Mouse (Mus musculus) layer of hippocampus, adult 8-10 months (tissue): ENCODE measurements around the gene Ccr1. TPM values are rescaled to one million over a fixed set of nuclear protein-coding genes. Genes with fewer than 3 reads are reported as not detected.

ENCODE experiments used
- DNase-seq, 2 experiments: peaks; one replicate each; pipeline ENCODE4 v3.0.0; 2022; ENCODE audit warnings: low spot score in 2 of 2
- total RNA-seq, 4 experiments: library from RNA; stranded (reverse); gene quantifications; 2 replicates each; pipeline ENCODE4 v1.2.4; 2022

Ccr1 gene
- total RNA-seq, 4 experiments from 2014 or later, result 0.11 to 0.16 (median 0.14) TPM

- DNase-seq, result no peak
Measured at GRCm38 (mm10) chr9:123928118-123928758, 40.3 kb downstream of the Ccr1 start.

DNA sequence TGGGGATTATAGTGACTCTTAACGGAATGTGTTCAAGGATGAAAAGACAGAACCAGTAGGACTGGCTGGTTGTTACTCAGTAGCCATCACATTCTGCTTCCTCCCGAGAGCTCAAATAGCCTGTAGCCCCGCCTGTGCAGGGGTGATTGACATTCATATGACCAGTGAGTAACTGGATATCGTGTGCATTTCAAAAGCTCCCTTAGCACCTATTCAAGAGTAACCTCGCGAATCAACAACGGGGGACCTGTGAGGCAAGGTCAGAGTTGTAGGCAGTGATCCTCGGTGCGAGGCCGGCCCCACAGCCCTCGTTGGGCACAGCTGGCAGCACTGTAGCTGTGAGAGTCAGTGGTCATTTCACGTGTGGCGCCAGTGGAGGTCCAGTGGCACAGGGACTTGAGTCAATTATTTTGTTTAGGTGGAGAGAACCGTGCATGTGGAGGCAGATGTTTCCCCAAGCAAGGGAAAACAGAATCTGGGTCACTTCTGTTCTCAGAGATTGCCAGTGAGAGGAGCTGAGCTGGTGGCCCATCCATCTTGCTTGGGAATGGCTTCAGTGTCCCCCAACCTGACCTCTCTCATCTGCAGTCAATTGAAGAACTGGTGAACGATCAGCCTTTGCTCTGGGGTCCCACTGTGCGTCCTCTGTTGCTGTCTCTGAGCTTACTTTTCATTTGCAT lies 41.1 kb downstream of the Ccr1 start:
- no peak for DNase-seq

GRCm38 (mm10) chr9:123926041-123926440 lies 42.5 kb downstream of the Ccr1 start:
- peak in 1 of 2 experiments; percentile 49 for DNase-seq

- peak; percentile 86 to 91 for DNase-seq
Measured at GRCm38 (mm10) chr9:123925101-123925946, 43.2 kb downstream of the Ccr1 start.

DNA sequence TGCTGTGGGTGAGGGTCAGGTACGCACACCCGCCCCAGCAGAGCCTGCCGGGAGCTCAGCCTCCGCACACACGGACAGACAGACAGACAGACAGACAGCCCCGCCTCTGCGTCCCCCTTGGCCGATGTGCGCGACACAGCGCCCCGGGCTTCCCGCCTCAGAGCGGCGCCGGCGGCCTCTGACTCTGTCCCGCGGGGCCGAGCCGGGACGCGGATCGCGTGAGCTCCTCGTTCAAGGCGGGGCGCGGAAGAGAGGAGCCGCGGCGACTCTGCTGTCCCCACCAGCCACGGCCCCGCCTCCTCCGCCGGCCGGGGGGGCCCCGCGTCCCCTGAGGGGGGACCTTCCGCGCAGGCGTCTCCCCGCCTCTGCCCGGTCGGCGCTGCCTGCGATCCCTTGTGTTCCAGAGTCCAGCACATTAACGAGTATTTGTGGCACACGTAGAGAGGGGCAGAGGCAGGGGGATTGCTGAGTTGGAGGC lies 43.9 kb downstream of the Ccr1 start:
- peak; percentile 85 to 89 for DNase-seq

DNA sequence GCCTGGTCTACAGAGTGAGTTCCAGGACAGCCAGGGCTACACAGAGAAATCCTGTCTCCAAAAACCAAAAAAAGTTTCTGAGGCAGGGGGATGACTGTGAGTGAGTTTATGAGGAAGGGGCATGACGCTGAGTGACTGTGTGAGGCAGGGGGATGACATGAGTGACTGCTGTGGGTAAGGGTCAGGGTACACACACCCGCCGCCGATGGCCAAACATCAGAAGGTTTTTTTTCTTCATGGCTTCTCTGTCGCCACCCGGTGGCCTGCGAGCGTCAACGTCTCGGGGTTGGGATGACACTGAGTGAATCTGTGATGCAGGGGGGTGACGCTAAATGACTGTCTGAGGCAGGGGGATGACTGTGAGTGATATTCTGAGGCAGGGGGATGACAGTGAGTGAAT lies 44.5 kb downstream of the Ccr1 start:
- peak; percentile 55 to 64 for DNase-seq

- peak in 1 of 2 experiments; percentile 31 for DNase-seq
Measured at GRCm38 (mm10) chr9:123923146-123923991, 45.1 kb downstream of the Ccr1 start.

Other genes with a start within 250 kb of the Ccr1 start
- gene Cxcr6, start 162.2 kb downstream of the Ccr1 start, total RNA-seq, result not detected
- 10 to 100 TPM; 43.9 to 50.5 (median 46.7) TPM for gene Fyco1, start 116.8 kb downstream of the Ccr1 start, total RNA-seq
- gene Xcr1, start 106.7 kb downstream of the Ccr1 start, total RNA-seq, result not detected
- gene Ccr1l1, start 9.7 kb upstream of the Ccr1 start, total RNA-seq, result not detected
- not detected for gene Ccr3, start 53.3 kb upstream of the Ccr1 start, total RNA-seq
- gene Ccr2, start 133.3 kb upstream of the Ccr1 start, total RNA-seq, result under 1 TPM in 2 of 4 experiments, not detected in 2; 0.11 to 0.31 TPM
- gene Ccr5, start 152.9 kb upstream of the Ccr1 start, total RNA-seq, result 10 to 100 TPM in 3 of 4 experiments, 1 to 10 TPM in 1; 6.7 to 14.8 (median 13.9) TPM